Mouse (Mus musculus): ENCODE data around the gene Aif1l. TPM values are rescaled to one million over a fixed set of nuclear protein-coding genes. Genes with fewer than 3 reads are reported as not detected.

Gene Aif1l
- 31.2 and 33.9 TPM in 2 replicates for polyA plus RNA-seq (2014; fragmentation: Nextera tagmentation; extraction: Ambion mirVana)

DNA sequence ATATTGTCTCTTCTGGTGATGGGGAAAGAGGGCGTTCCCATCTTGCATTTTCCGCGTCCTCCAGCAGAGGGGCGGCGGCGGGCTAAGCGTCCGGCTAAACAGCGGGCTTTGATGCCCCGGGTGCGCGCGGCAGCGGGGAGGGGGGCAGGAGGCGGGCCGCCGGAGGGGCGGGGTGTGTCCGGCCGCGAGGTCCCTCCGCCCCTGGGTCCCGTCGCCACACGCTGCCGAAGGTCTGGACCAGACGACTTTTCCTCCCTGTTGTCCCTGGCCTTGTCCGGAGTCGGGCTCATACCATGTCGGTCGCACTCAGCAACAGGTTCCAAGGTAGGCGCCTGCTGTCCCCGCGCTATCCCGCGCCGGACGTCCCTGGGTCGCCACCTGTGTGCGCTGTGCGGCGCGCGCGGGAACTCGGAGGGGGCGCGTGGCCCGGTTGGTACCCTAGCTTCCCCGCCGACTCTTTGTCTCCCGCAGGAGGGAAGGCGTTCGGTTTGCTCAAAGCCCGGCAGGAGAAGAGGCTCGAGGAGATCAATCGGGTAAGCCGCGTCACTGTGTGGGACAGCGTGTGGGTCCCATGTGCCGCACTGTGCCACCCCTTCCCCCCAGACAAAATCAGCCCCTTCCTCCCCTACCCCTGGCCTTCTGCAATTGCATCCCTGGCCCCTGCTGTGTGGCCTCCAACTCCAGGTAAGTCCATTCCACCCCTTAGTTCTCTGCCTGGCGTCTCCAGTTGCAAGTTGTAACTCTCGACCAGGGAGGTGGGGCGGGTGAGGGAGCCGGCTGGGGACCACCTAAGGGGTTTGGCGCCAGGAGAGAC lies at the start of gene Aif1l:
TSS of gene Aif1l (plus strand) at position 82 of the 814 bp plus-strand sequence.
- H3K36me3 ChIP-seq (ENCODE audit: control insufficient read depth, insufficient read depth, low read length), result 0 out of 2 replicates have a peak, but pooled peaks cover 7% of the 10 kb centered on the region
- H3K4me3 ChIP-seq (ENCODE audit: low read depth, low read length), result peak within 1 kb of the TSS; percentile 74
- H3K9ac ChIP-seq (ENCODE audit: low read depth, low read length), result peak within 1 kb of the TSS; percentile 76
- DNase-seq (ENCODE audit: low spot score) (peak; percentile 67), ATAC-seq (ENCODE audit: low read depth) (peak; percentile 62)
- H3K9me3 ChIP-seq (ENCODE audit: control insufficient read depth, low read length), result no peaks in the 10 kb centered on the region
- peak within 1 kb of the TSS; percentile 96 for H3K4me2 ChIP-seq (ENCODE audit: low read depth, low read length)
- no peak within 1 kb of the TSS for H3K27ac ChIP-seq (replicated peaks; ENCODE audit: low read depth, low read length)
- under 1% methylated on average over 38 of the region's 66 CpGs for WGBS
- peaks cover 5% of the 10 kb centered on the region for H3K4me1 ChIP-seq (ENCODE audit: control insufficient read depth, insufficient read depth, low read length)
- H3K27me3 ChIP-seq (replicated peaks; ENCODE audit: control insufficient read depth, insufficient read depth, low read length), result no peaks in the 10 kb centered on the region

- H3K9ac ChIP-seq (ENCODE audit: low read depth, low read length), result no peak overlapping the region
- H3K4me2 ChIP-seq (ENCODE audit: low read depth, low read length), result no peak overlapping the region
- peaks cover 15% of the 10 kb centered on the region for H3K4me1 ChIP-seq (ENCODE audit: control insufficient read depth, insufficient read depth, low read length)
- no peaks in the 10 kb centered on the region for H3K9me3 ChIP-seq (ENCODE audit: control insufficient read depth, low read length)
- no peak for ATAC-seq (ENCODE audit: low read depth)
- H3K27me3 ChIP-seq (replicated peaks; ENCODE audit: control insufficient read depth, insufficient read depth, low read length), result no peaks in the 10 kb centered on the region
- WGBS, result 73% methylated on average over 4 of the region's 4 CpGs
- H3K27ac ChIP-seq (replicated peaks; ENCODE audit: low read depth, low read length), result no peak overlapping the region
- no peak for DNase-seq (ENCODE audit: low spot score)
- no peaks in the 10 kb centered on the region for H3K36me3 ChIP-seq (ENCODE audit: control insufficient read depth, insufficient read depth, low read length)
- H3K4me3 ChIP-seq (ENCODE audit: low read depth, low read length), result no peak overlapping the region
Measured at GRCm38 (mm10) chr2:31900932-31901331, 49.0 kb upstream of the Aif1l start.

DNA sequence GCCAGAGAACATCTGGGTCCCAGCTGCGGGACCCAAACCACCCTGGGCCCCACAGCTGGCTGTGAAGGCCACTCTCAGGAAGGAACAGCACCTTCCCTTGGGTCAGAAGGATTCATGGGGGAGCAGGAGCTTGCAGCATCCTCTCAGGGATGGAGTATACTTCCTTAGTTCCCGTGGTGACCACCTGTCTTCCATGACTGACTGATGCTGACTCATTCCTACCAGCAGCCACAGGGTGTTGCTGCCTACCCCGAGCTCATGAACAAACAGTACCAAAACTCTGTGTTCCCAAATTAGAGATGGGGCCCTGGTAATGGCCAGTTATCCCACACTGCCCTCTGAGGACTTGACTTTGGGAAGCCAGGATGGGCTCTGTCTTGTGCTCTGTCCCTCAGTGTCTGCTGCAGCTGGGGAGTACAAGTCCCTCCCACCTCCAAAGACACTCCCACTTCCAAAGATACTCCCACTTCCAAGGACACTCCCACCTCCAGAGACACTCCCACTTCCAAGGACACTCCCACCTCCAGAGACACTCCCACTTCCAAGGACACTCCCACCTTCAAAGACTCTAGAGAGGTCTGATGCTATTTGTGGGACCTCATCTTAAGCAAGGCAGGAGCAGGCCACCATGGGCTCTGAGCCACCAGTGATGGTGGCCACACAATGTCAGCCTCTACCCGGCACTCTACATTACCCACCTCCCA lies 48.1 kb upstream of the Aif1l start:
- 53% methylated on average over 4 of the region's 4 CpGs for WGBS
- DNase-seq (ENCODE audit: low spot score) (no peak), ATAC-seq (ENCODE audit: low read depth) (no peak)
- Histone ChIP-seq H3K9me3 (ENCODE audit: control insufficient read depth, low read length) (no peaks in the 10 kb centered on the region), H3K27ac (replicated peaks; ENCODE audit: low read depth, low read length) (no peak overlapping the region), H3K4me1 (ENCODE audit: control insufficient read depth, insufficient read depth, low read length) (peaks cover 15% of the 10 kb centered on the region), H3K9ac (ENCODE audit: low read depth, low read length) (no peak overlapping the region), H3K4me2 (ENCODE audit: low read depth, low read length) (no peak overlapping the region), H3K27me3 (replicated peaks; ENCODE audit: control insufficient read depth, insufficient read depth, low read length) (no peaks in the 10 kb centered on the region), H3K36me3 (ENCODE audit: control insufficient read depth, insufficient read depth, low read length) (no peaks in the 10 kb centered on the region), H3K4me3 (ENCODE audit: low read depth, low read length) (no peak overlapping the region)

DNA sequence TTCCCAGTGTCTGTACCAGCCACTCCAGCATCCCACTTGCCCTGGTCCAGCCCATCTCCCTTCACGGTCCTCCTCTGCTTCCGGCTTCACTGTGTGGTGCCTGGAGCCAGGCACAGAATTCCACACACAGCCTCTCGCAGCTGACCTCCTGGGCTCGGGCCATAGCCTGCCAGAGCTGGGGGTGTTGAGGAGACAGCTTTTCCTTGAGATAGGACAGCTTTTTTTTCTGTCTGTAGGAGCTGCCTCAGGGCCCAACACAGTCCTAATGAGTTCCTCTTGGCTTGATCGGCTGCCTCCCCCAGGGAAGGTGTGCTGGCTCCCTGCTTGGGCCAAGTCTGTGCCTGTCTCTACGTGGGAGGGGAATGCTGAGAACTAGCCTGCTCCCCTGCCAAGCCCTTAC lies 45.9 kb upstream of the Aif1l start:
- peak overlapping the region; percentile 2; the same call in 1 of the 2 replicates for H3K27ac ChIP-seq (replicated peaks; ENCODE audit: low read depth, low read length)
- H3K9me3 ChIP-seq (ENCODE audit: control insufficient read depth, low read length), result no peaks in the 10 kb centered on the region
- H3K4me1 ChIP-seq (ENCODE audit: control insufficient read depth, insufficient read depth, low read length), result peaks cover 15% of the 10 kb centered on the region
- H3K4me3 ChIP-seq (ENCODE audit: low read depth, low read length), result no peak overlapping the region
- no peaks in the 10 kb centered on the region for H3K36me3 ChIP-seq (ENCODE audit: control insufficient read depth, insufficient read depth, low read length)
- 0 out of 2 replicates have a peak, but pooled peaks have one; percentile 17 for ATAC-seq (ENCODE audit: low read depth)
- H3K27me3 ChIP-seq (replicated peaks; ENCODE audit: control insufficient read depth, insufficient read depth, low read length), result no peaks in the 10 kb centered on the region
- no peak for DNase-seq (ENCODE audit: low spot score)
- WGBS, result 6% methylated on average over 6 of the region's 6 CpGs
- H3K4me2 ChIP-seq (ENCODE audit: low read depth, low read length), result no peak overlapping the region
- no peak overlapping the region for H3K9ac ChIP-seq (ENCODE audit: low read depth, low read length)

DNA sequence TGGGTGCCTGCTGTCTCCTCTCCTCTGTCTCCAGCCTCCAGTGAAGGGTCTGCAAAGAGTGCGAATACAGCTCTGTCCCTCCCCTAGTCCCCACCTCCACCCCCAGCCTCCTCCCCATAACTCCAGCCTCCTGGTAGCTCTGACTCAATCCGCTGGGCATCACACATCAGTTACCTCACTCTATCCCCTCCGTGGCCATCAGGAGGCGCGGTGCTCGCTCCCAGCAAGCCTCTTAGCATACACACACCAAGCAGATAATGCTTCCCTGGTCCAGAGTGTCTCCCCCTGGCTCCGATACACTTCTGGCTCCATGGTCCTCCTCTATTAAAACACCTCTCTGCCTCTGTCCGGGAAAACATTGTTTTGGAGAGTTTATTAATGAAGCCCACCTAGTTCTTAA lies 45.3 kb upstream of the Aif1l start:
- Histone ChIP-seq H3K36me3 (ENCODE audit: control insufficient read depth, insufficient read depth, low read length) (no peaks in the 10 kb centered on the region), H3K9me3 (ENCODE audit: control insufficient read depth, low read length) (no peaks in the 10 kb centered on the region), H3K27me3 (replicated peaks; ENCODE audit: control insufficient read depth, insufficient read depth, low read length) (no peaks in the 10 kb centered on the region), H3K4me1 (ENCODE audit: control insufficient read depth, insufficient read depth, low read length) (peaks cover 15% of the 10 kb centered on the region), H3K9ac (ENCODE audit: low read depth, low read length) (no peak overlapping the region), H3K4me3 (ENCODE audit: low read depth, low read length) (no peak overlapping the region), H3K27ac (replicated peaks; ENCODE audit: low read depth, low read length) (no peak overlapping the region), H3K4me2 (ENCODE audit: low read depth, low read length) (no peak overlapping the region)
- DNase-seq (ENCODE audit: low spot score) (no peak), ATAC-seq (ENCODE audit: low read depth) (peak; percentile 35; the same call in 1 of the 2 replicates)
- WGBS, result 16% methylated on average over 8 of the region's 8 CpGs

DNA sequence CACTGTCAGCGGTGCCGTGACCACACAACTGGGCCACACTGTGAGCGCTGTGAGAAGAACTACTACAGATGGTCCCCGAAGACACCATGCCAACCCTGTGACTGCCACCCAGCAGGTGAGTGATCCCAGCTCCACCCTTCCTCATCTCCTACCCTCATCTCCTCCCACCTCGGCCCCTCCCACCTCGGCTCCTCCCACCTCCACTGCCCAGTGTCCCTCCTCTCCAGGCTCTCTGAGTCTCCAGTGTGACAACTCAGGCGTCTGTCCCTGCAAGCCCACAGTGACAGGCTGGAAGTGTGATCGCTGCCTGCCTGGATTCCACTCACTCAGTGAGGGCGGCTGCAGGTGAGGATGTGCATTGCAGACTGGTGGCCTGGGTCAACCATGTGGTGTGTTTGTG lies 44.3 kb upstream of the Aif1l start:
- no peak overlapping the region for H3K4me3 ChIP-seq (ENCODE audit: low read depth, low read length)
- no peak overlapping the region for H3K9ac ChIP-seq (ENCODE audit: low read depth, low read length)
- no peaks in the 10 kb centered on the region for H3K36me3 ChIP-seq (ENCODE audit: control insufficient read depth, insufficient read depth, low read length)
- ATAC-seq (ENCODE audit: low read depth) (no peak), DNase-seq (ENCODE audit: low spot score) (no peak)
- no peaks in the 10 kb centered on the region for H3K9me3 ChIP-seq (ENCODE audit: control insufficient read depth, low read length)
- H3K27ac ChIP-seq (replicated peaks; ENCODE audit: low read depth, low read length), result no peak overlapping the region
- H3K27me3 ChIP-seq (replicated peaks; ENCODE audit: control insufficient read depth, insufficient read depth, low read length), result no peaks in the 10 kb centered on the region
- no peak overlapping the region for H3K4me2 ChIP-seq (ENCODE audit: low read depth, low read length)
- 43% methylated on average over 8 of the region's 9 CpGs for WGBS
- H3K4me1 ChIP-seq (ENCODE audit: control insufficient read depth, insufficient read depth, low read length), result peaks cover 13% of the 10 kb centered on the region

DNA sequence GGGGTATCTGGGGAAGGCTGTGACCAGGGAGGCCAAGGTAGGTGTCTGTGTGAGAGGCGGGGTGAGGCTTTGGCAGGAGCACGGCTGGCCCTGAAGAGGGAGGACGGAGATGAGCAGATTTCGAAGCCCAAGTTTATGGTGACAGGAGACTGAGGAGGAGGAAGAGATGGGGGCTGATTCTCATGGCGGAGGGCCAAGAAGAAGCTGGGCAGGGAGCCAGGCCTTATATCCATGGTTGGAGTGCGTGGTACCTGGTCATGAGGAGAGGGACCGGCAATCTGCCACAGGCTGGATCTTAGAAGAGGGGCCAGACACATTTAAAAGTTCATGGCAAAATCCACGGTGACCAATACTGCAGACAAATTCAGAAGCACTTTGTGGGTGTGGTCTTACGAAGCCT lies 43.5 kb upstream of the Aif1l start:
- WGBS, result 73% methylated on average over 9 of the region's 9 CpGs
- Histone ChIP-seq H3K4me1 (ENCODE audit: control insufficient read depth, insufficient read depth, low read length) (peaks cover 13% of the 10 kb centered on the region), H3K27ac (replicated peaks; ENCODE audit: low read depth, low read length) (no peak overlapping the region), H3K4me3 (ENCODE audit: low read depth, low read length) (no peak overlapping the region), H3K9ac (ENCODE audit: low read depth, low read length) (no peak overlapping the region), H3K4me2 (ENCODE audit: low read depth, low read length) (no peak overlapping the region), H3K9me3 (ENCODE audit: control insufficient read depth, low read length) (no peaks in the 10 kb centered on the region), H3K36me3 (ENCODE audit: control insufficient read depth, insufficient read depth, low read length) (no peaks in the 10 kb centered on the region), H3K27me3 (replicated peaks; ENCODE audit: control insufficient read depth, insufficient read depth, low read length) (no peaks in the 10 kb centered on the region)
- DNase-seq (ENCODE audit: low spot score), result no peak
- ATAC-seq (ENCODE audit: low read depth), result no peak

DNA sequence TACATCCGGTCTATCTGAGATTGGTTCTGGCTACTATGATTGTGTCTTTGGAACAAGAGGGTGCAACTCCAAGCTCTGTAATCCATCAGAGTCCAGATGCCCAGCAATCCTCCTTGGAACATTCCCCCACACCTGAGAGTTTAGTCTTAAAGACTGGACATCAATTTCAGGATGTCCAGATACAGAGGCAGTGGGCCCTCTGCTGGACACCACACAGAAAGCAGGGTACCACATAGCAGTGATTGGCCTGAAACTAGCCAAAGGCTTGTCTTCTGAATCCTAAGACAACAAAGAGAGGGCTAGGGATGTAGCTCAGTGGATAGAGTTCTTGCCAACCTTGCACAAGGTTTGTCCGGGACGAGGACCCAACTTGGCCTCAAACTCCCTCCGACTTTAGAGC lies 37.4 kb upstream of the Aif1l start:
- Histone ChIP-seq H3K27ac (replicated peaks; ENCODE audit: low read depth, low read length) (no peak overlapping the region), H3K36me3 (ENCODE audit: control insufficient read depth, insufficient read depth, low read length) (no peaks in the 10 kb centered on the region), H3K4me2 (ENCODE audit: low read depth, low read length) (no peak overlapping the region), H3K4me1 (ENCODE audit: control insufficient read depth, insufficient read depth, low read length) (no peaks in the 10 kb centered on the region), H3K9me3 (ENCODE audit: control insufficient read depth, low read length) (no peaks in the 10 kb centered on the region), H3K27me3 (replicated peaks; ENCODE audit: control insufficient read depth, insufficient read depth, low read length) (no peaks in the 10 kb centered on the region), H3K9ac (ENCODE audit: low read depth, low read length) (no peak overlapping the region), H3K4me3 (ENCODE audit: low read depth, low read length) (no peak overlapping the region)
- 72% methylated on average over 4 of the region's 4 CpGs for WGBS
- ATAC-seq (ENCODE audit: low read depth) (no peak), DNase-seq (ENCODE audit: low spot score) (no peak)
